Mouse (Mus musculus) hindbrain, embryonic 15.5 days (tissue): ENCODE data around the gene Olfr583. TPM values are rescaled to one million over a fixed set of nuclear protein-coding genes. Genes with fewer than 3 reads are reported as not detected.

ENCODE experiments used
- ATAC-seq: fragments of 200-750 bp; cut with Nextera tagmentation; 2 replicates; pipeline ENCODE4 v1.8.0; 2017; ENCODE audit warnings: low read depth, moderate number of reproducible peaks, moderate TSS enrichment; ENCODE audit not compliant: low FRiP score
- H3K27ac ChIP-seq: fragments of 300-500 bp; sonication (generic); replicated peaks from 2 replicates; pipeline ENCODE4 v1.5.1; 2015; ENCODE audit warnings: mild to moderate bottlenecking, inconsistent platforms
- H3K27me3 ChIP-seq: fragments of 300-500 bp; sonication (generic); 2 replicates; pipeline ENCODE4 v1.6.1; 2015; ENCODE audit warnings: control low read depth, inconsistent platforms
- H3K36me3 ChIP-seq: fragments of 300-500 bp; sonication (generic); 2 replicates; pipeline ENCODE4 v1.6.1; 2015; ENCODE audit warnings: control low read depth, inconsistent platforms
- H3K4me1 ChIP-seq: fragments of 300-500 bp; sonication (generic); replicated peaks from 2 replicates; pipeline ENCODE4 v1.6.1; 2015; ENCODE audit warnings: control low read depth, inconsistent platforms
- H3K4me2 ChIP-seq: fragments of 300-500 bp; sonication (generic); 2 replicates; pipeline ENCODE4 v1.6.1; 2015; ENCODE audit warnings: moderate library complexity, mild to moderate bottlenecking, inconsistent platforms
- H3K4me3 ChIP-seq: fragments of 300-500 bp; sonication (generic); 2 replicates; pipeline ENCODE4 v1.5.1; 2015; ENCODE audit warnings: mild to moderate bottlenecking, inconsistent platforms
- H3K9ac ChIP-seq: fragments of 300-500 bp; sonication (generic); 2 replicates; pipeline ENCODE4 v1.6.1; 2015; ENCODE audit warnings: inconsistent platforms
- H3K9me3 ChIP-seq: fragments of 300-500 bp; sonication (generic); 2 replicates; pipeline ENCODE4 v1.6.1; 2016; ENCODE audit warnings: control low read depth, inconsistent platforms
- WGBS: fragments of 180-500 bp; shearing (Covaris S2); methylation state at CpG from one replicate; pipeline ENCODE4 v1.1.7; 2015; 5-methylcytosine and 5-hydroxymethylcytosine counted together
- polyA plus RNA-seq: library from polyadenylated mRNA; unstranded; fragments of >200 nt; fragmentation: Nextera tagmentation; extraction: Ambion mirVana; gene quantifications from 2 replicates; pipeline ENCODE4 v1.2.1, GENCODE M21; 2015

Olfr583 gene
- not detected in 2 replicates for polyA plus RNA-seq

- Histone ChIP-seq H3K4me1 (no peaks in the 10 kb centered on the region), H3K27ac (no peak within 1 kb of the TSS), H3K36me3 (no peaks in the 10 kb centered on the region), H3K4me2 (no peak within 1 kb of the TSS), H3K9ac (no peak within 1 kb of the TSS), H3K27me3 (no peaks in the 10 kb centered on the region), H3K4me3 (no peak within 1 kb of the TSS), H3K9me3 (no peaks in the 10 kb centered on the region)
- WGBS, result 86% methylated on average over 1 of the region's 1 CpGs
- ATAC-seq, result no peak
Observed at GRCm38 (mm10) chr7:103051000-103051399, at the start of gene Olfr583. TSS of gene Olfr583 (plus strand) at chr7:103051300.

- Histone ChIP-seq H3K4me3 (no peak within 1 kb of the TSS), H3K27ac (no peak within 1 kb of the TSS), H3K4me2 (no peak within 1 kb of the TSS), H3K36me3 (no peaks in the 10 kb centered on the region), H3K9ac (no peak within 1 kb of the TSS), H3K4me1 (no peaks in the 10 kb centered on the region), H3K9me3 (no peaks in the 10 kb centered on the region), H3K27me3 (no peaks in the 10 kb centered on the region)
- ATAC-seq, result no peak
Observed at GRCm38 (mm10) chr7:103037724-103038123, 13.4 kb upstream of the Olfr583 start, which contains the start of gene Olfr582. TSS of gene Olfr582 (plus strand) at chr7:103038024.

GRCm38 (mm10) chr7:103081585-103081984, 30.5 kb downstream of the Olfr583 start, which contains the start of gene Olfr584:
TSS of gene Olfr584 (plus strand) at chr7:103081885.
- no peak within 1 kb of the TSS for H3K27ac ChIP-seq
- ATAC-seq, result no peak
- peaks cover 8% of the 10 kb centered on the region; the same call in 1 of the 2 replicates for H3K9me3 ChIP-seq
- no peak within 1 kb of the TSS for H3K4me3 ChIP-seq
- no peak within 1 kb of the TSS for H3K4me2 ChIP-seq
- H3K27me3 ChIP-seq, result no peaks in the 10 kb centered on the region
- H3K9ac ChIP-seq, result no peak within 1 kb of the TSS
- WGBS, result 89% methylated on average over 1 of the region's 1 CpGs
- H3K4me1 ChIP-seq, result no peaks in the 10 kb centered on the region
- H3K36me3 ChIP-seq, result no peaks in the 10 kb centered on the region

GRCm38 (mm10) chr7:103097420-103097819, 46.3 kb downstream of the Olfr583 start, which contains the start of gene Olfr585:
TSS of gene Olfr585 (plus strand) at chr7:103097720.
- H3K9ac ChIP-seq, result no peak within 1 kb of the TSS
- no peak for ATAC-seq
- WGBS, result 88% methylated on average over 1 of the region's 1 CpGs

More at GRCm38 (mm10) chr7:103097420-103097819, 46.3 kb downstream of the Olfr583 start, which contains the start of gene Olfr585:
- Histone ChIP-seq H3K4me1 (no peaks in the 10 kb centered on the region), H3K9me3 (no peaks in the 10 kb centered on the region), H3K27ac (no peak within 1 kb of the TSS), H3K27me3 (no peaks in the 10 kb centered on the region), H3K4me2 (no peak within 1 kb of the TSS), H3K36me3 (no peaks in the 10 kb centered on the region), H3K4me3 (no peak within 1 kb of the TSS)

Other genes with a start within 250 kb of the Olfr583 start
- gene Olfr564, start 247.8 kb upstream of the Olfr583 start, polyA plus RNA-seq, result not detected in 2 replicates
- not detected in 2 replicates for gene Olfr566, start 192.5 kb upstream of the Olfr583 start, polyA plus RNA-seq
- gene Olfr568, start 174.2 kb upstream of the Olfr583 start, polyA plus RNA-seq, result not detected in 2 replicates
- gene Olfr569, start 160.4 kb upstream of the Olfr583 start, polyA plus RNA-seq, result not detected in 2 replicates
- gene Olfr570, start 156.7 kb upstream of the Olfr583 start, polyA plus RNA-seq, result 0.14 TPM in 1 of 2 replicates, not detected in the other
- not detected in 2 replicates for gene Olfr571, start 133.8 kb upstream of the Olfr583 start, polyA plus RNA-seq
- not detected in 2 replicates for gene Olfr572, start 126.9 kb upstream of the Olfr583 start, polyA plus RNA-seq
- not detected in 2 replicates for gene Olfr573-ps1, start 108.7 kb upstream of the Olfr583 start, polyA plus RNA-seq
- gene Olfr574, start 102.8 kb upstream of the Olfr583 start, polyA plus RNA-seq, result not detected in 2 replicates
- not detected in 2 replicates for gene Olfr575, start 92.5 kb upstream of the Olfr583 start, polyA plus RNA-seq
- gene Olfr576, start 88.6 kb upstream of the Olfr583 start, polyA plus RNA-seq, result not detected in 2 replicates
- not detected in 2 replicates for gene Olfr577, start 75.4 kb upstream of the Olfr583 start, polyA plus RNA-seq
- not detected in 2 replicates for gene Olfr578, start 62.0 kb upstream of the Olfr583 start, polyA plus RNA-seq
- gene Olfr582, start 13.3 kb upstream of the Olfr583 start, polyA plus RNA-seq, result not detected in 2 replicates
- not detected in 2 replicates for gene Olfr584, start 30.6 kb downstream of the Olfr583 start, polyA plus RNA-seq
- not detected in 2 replicates for gene Olfr585, start 46.4 kb downstream of the Olfr583 start, polyA plus RNA-seq
- gene Olfr586, start 74.3 kb downstream of the Olfr583 start, polyA plus RNA-seq, result not detected in 2 replicates
- gene Olfr588-ps1, start 89.6 kb downstream of the Olfr583 start, polyA plus RNA-seq, result not detected in 2 replicates
- not detected in 2 replicates for gene Olfr589, start 105.1 kb downstream of the Olfr583 start, polyA plus RNA-seq
- not detected in 2 replicates for gene Olfr591, start 127.0 kb downstream of the Olfr583 start, polyA plus RNA-seq
- gene Olfr592, start 133.5 kb downstream of the Olfr583 start, polyA plus RNA-seq, result not detected in 2 replicates
- gene Olfr593, start 160.6 kb downstream of the Olfr583 start, polyA plus RNA-seq, result not detected in 2 replicates
- gene Olfr594, start 165.7 kb downstream of the Olfr583 start, polyA plus RNA-seq, result not detected in 2 replicates
- not detected in 2 replicates for gene Usp17ld, start 201.2 kb downstream of the Olfr583 start, polyA plus RNA-seq